Mouse (Mus musculus) C2C12 (cell line): Measurements from ENCODE around the gene Serinc5. TPM values are rescaled to one million over a fixed set of nuclear protein-coding genes. Genes with fewer than 3 reads are reported as not detected.
A peak's percentile ranks its signal among the peaks of the same experiment; 100 is the strongest.

Source experiments
- H3K27me3 ChIP-seq: one replicate; pipeline ENCODE4 v1.6.1; 2011; ENCODE audit not compliant: control insufficient read depth, insufficient read depth, insufficient read length
- H3K36me3 ChIP-seq: one replicate; pipeline ENCODE4 v1.6.1; 2011; ENCODE audit not compliant: control insufficient read depth, insufficient read depth
- H3K4me3 ChIP-seq: one replicate; pipeline ENCODE4 v1.5.1; 2011; ENCODE audit warnings: mild to moderate bottlenecking, control low read depth; ENCODE audit not compliant: poor library complexity, insufficient read depth, severe bottlenecking
- H3K79me2 ChIP-seq: one replicate; pipeline ENCODE4 v1.6.1; 2011; ENCODE audit not compliant: control insufficient read depth, insufficient read depth
- H3K79me3 ChIP-seq: one replicate; pipeline ENCODE4 v1.6.1; 2011; ENCODE audit warnings: low read depth, control low read depth
- H3ac ChIP-seq: one replicate; pipeline ENCODE3; 2011; ENCODE audit warnings: low read depth; ENCODE audit not compliant: control insufficient read depth, insufficient read length
- CEBPB ChIP-seq: IDR thresholded peaks from one replicate; pipeline ENCODE4 v1.6.1; 2011; ENCODE audit warnings: low read depth, mild to moderate bottlenecking, control low read depth, moderate library complexity
- CTCF ChIP-seq: IDR thresholded peaks from one replicate; pipeline ENCODE4 v1.5.1; 2011; ENCODE audit not compliant: control insufficient read depth, insufficient read depth, insufficient read length
- FOSL1 ChIP-seq: IDR thresholded peaks from one replicate; pipeline ENCODE4 v1.8.0; 2011; ENCODE audit warnings: mild to moderate bottlenecking, low read length; ENCODE audit not compliant: poor library complexity, insufficient read depth, severe bottlenecking
- MAX ChIP-seq: IDR thresholded peaks from one replicate; pipeline ENCODE4 v1.6.1; 2011; ENCODE audit warnings: mild to moderate bottlenecking, control low read depth
- MYOD1 ChIP-seq: IDR thresholded peaks from one replicate; pipeline ENCODE4 v1.6.1; 2011; ENCODE audit warnings: low read depth; ENCODE audit not compliant: control insufficient read depth, insufficient read length
- MYOG ChIP-seq: IDR thresholded peaks from one replicate; pipeline ENCODE4 v1.6.1; 2011; ENCODE audit not compliant: control insufficient read depth, insufficient read length; ENCODE audit errors: extremely low read depth
- USF1 ChIP-seq: IDR thresholded peaks from one replicate; pipeline ENCODE4 v1.6.1; 2011; ENCODE audit warnings: low read depth, mild to moderate bottlenecking, control low read depth, moderate library complexity
- polyA plus RNA-seq: library from polyadenylated mRNA; unstranded; fragments of >200 nt; fragmentation: generic; extraction: Trizol; gene quantifications from one replicate; pipeline ENCODE4 v1.2.1, GENCODE M21; 2012; ENCODE audit warnings: missing spikeins

The Serinc5 gene
- polyA plus RNA-seq, 1 experiment: 2.8 TPM

- Histone ChIP-seq H3K4me3 (no peak overlapping the region), H3K36me3 (no peaks in the 10 kb centered on the region), H3K27me3 (no peaks in the 10 kb centered on the region), H3K79me2 (no peaks in the 10 kb centered on the region), H3K79me3 (no peaks in the 10 kb centered on the region), H3ac (no peak overlapping the region)
- TF ChIP-seq FOSL1: no peak
- TF ChIP-seq CEBPB: no peak
- TF ChIP-seq MYOG: no peak
- TF ChIP-seq MYOD1: no peak
- no peak for TF ChIP-seq MAX
- TF ChIP-seq CTCF: no peak
- TF ChIP-seq USF1: no peak
These were observed 48.7 kb downstream of the Serinc5 start for GRCm38 (mm10) chr13:92659611-92660010.

GRCm38 (mm10) chr13:92662555-92663286 lies 51.8 kb downstream of the Serinc5 start:
- Histone ChIP-seq H3K79me3 (no peaks in the 10 kb centered on the region), H3ac (no peak overlapping the region), H3K4me3 (no peak overlapping the region), H3K79me2 (no peaks in the 10 kb centered on the region), H3K27me3 (no peaks in the 10 kb centered on the region), H3K36me3 (no peaks in the 10 kb centered on the region)
- TF ChIP-seq MAX (no peak), CEBPB (no peak), USF1 (no peak), MYOG (no peak), CTCF (no peak)

- Histone ChIP-seq H3K4me3 (no peak overlapping the region), H3K27me3 (no peaks in the 10 kb centered on the region), H3ac (no peak overlapping the region), H3K79me2 (no peaks in the 10 kb centered on the region), H3K79me3 (no peaks in the 10 kb centered on the region), H3K36me3 (no peaks in the 10 kb centered on the region)
- no peak for TF ChIP-seq CTCF
- peak; percentile 88 for TF ChIP-seq USF1
These were observed 54.1 kb downstream of the Serinc5 start for GRCm38 (mm10) chr13:92665008-92665407.

GRCm38 (mm10) chr13:92668214-92668985 lies 57.5 kb downstream of the Serinc5 start:
- no peak for TF ChIP-seq MYOD1
- no peak for TF ChIP-seq USF1
- no peak for TF ChIP-seq CTCF
- no peak for TF ChIP-seq MAX
- TF ChIP-seq CEBPB: no peak
- no peak for TF ChIP-seq FOSL1
- TF ChIP-seq MYOG: no peak
- H3K79me3 ChIP-seq: no peaks in the 10 kb centered on the region
- no peaks in the 10 kb centered on the region for H3K27me3 ChIP-seq
- H3K79me2 ChIP-seq: no peaks in the 10 kb centered on the region
- no peak overlapping the region for H3ac ChIP-seq
- no peak overlapping the region for H3K4me3 ChIP-seq
- H3K36me3 ChIP-seq: no peaks in the 10 kb centered on the region

GRCm38 (mm10) chr13:92671727-92672126 lies 60.8 kb downstream of the Serinc5 start:
- Histone ChIP-seq H3K79me2 (no peaks in the 10 kb centered on the region), H3K79me3 (no peaks in the 10 kb centered on the region), H3K36me3 (no peaks in the 10 kb centered on the region), H3ac (no peak overlapping the region), H3K4me3 (no peak overlapping the region), H3K27me3 (no peaks in the 10 kb centered on the region)
- no peak for TF ChIP-seq MYOD1
- no peak for TF ChIP-seq MAX
- no peak for TF ChIP-seq FOSL1
- TF ChIP-seq CTCF: no peak
- no peak for TF ChIP-seq USF1
- no peak for TF ChIP-seq CEBPB
- no peak for TF ChIP-seq MYOG

- H3K4me3 ChIP-seq: no peak overlapping the region
- H3K27me3 ChIP-seq: no peaks in the 10 kb centered on the region
- TF ChIP-seq CTCF: no peak
- TF ChIP-seq CEBPB: no peak
- no peak for TF ChIP-seq MYOG
- no peak for TF ChIP-seq USF1
- no peak for TF ChIP-seq MAX
- TF ChIP-seq FOSL1: no peak
- TF ChIP-seq MYOD1: no peak
- no peak overlapping the region for H3ac ChIP-seq
- no peaks in the 10 kb centered on the region for H3K79me3 ChIP-seq
- no peaks in the 10 kb centered on the region for H3K36me3 ChIP-seq
- no peaks in the 10 kb centered on the region for H3K79me2 ChIP-seq
These were observed 63.8 kb downstream of the Serinc5 start for GRCm38 (mm10) chr13:92674676-92675075.
